Mouse (Mus musculus) midbrain, embryonic 14.5 days (tissue): ENCODE data around the gene Pla2g4f. TPM values are rescaled to one million over a fixed set of nuclear protein-coding genes. Genes with fewer than 3 reads are reported as not detected.

Experiments
- ATAC-seq: fragments of 200-750 bp; cut with Nextera tagmentation; 2 replicates; pipeline ENCODE4 v1.8.0; 2017; ENCODE audit warnings: moderate number of reproducible peaks, moderate library complexity; ENCODE audit not compliant: low FRiP score, low TSS enrichment
- DNase-seq: peaks from one replicate; pipeline ENCODE4 v3.0.0-alpha.2; 2015
- H3K27ac ChIP-seq: fragments of 300-500 bp; sonication (generic); replicated peaks from 2 replicates; pipeline ENCODE4 v1.5.1; 2014; ENCODE audit warnings: mild to moderate bottlenecking, low read depth, low read length, moderate library complexity
- H3K27me3 ChIP-seq: fragments of 300-500 bp; sonication (generic); 2 replicates; pipeline ENCODE4 v1.6.1; 2014; ENCODE audit warnings: low read length, control low read depth, mixed read lengths; ENCODE audit not compliant: control insufficient read depth, insufficient read depth
- H3K36me3 ChIP-seq: fragments of 300-500 bp; sonication (generic); 2 replicates; pipeline ENCODE4 v1.6.1; 2014; ENCODE audit warnings: low read length, control low read depth; ENCODE audit not compliant: control insufficient read depth, insufficient read depth
- H3K4me1 ChIP-seq: fragments of 300-500 bp; sonication (generic); 2 replicates; pipeline ENCODE4 v1.6.1; 2014; ENCODE audit warnings: mild to moderate bottlenecking, antibody characterized with exemption, low read length, control low read depth; ENCODE audit not compliant: control insufficient read depth, insufficient read depth
- H3K4me2 ChIP-seq: fragments of 300-500 bp; sonication (generic); 2 replicates; pipeline ENCODE4 v1.6.1; 2014; ENCODE audit warnings: mild to moderate bottlenecking, low read length, moderate library complexity
- H3K4me3 ChIP-seq: fragments of 300-500 bp; sonication (generic); replicated peaks from 2 replicates; pipeline ENCODE4 v1.5.1; 2014; ENCODE audit warnings: low read depth, low read length
- H3K9ac ChIP-seq: fragments of 300-500 bp; sonication (generic); replicated peaks from 2 replicates; pipeline ENCODE4 v1.6.1; 2014; ENCODE audit warnings: mild to moderate bottlenecking, low read length, moderate library complexity
- H3K9me3 ChIP-seq: fragments of 300-500 bp; sonication (generic); 2 replicates; pipeline ENCODE4 v1.6.1; 2016; ENCODE audit warnings: low read length, control low read depth, mixed read lengths; ENCODE audit not compliant: control insufficient read depth
- WGBS: fragments of 180-500 bp; shearing (Covaris S2); extraction: QIAGEN DNeasy Blood & Tissue Kit; methylation state at CpG from one replicate; pipeline ENCODE4 v1.1.7; 2014; 5-methylcytosine and 5-hydroxymethylcytosine counted together
- polyA plus RNA-seq: library from polyadenylated mRNA; unstranded; fragments of >200 nt; fragmentation: Nextera tagmentation; extraction: Ambion mirVana; gene quantifications from 2 replicates; pipeline ENCODE4 v1.2.1, GENCODE M21; 2014

Pla2g4f gene
- polyA plus RNA-seq, 1 experiment from 2014 or later = not detected

GRCm38 (mm10) chr2:120285639-120286038 is 28.3 kb downstream of the Pla2g4f start:
- Histone ChIP-seq H3K4me2 (no peak overlapping the region), H3K4me1 (no peaks in the 10 kb centered on the region), H3K27ac (no peak overlapping the region), H3K4me3 (no peak overlapping the region), H3K36me3 (no peaks in the 10 kb centered on the region), H3K9ac (no peak overlapping the region), H3K9me3 (no peaks in the 10 kb centered on the region), H3K27me3 (no peaks in the 10 kb centered on the region)
- DNase-seq = no peak
- no peak for ATAC-seq
- whole genome bisulfite sequencing = 85% methylated on average over 4 of the region's 4 CpGs

DNA sequence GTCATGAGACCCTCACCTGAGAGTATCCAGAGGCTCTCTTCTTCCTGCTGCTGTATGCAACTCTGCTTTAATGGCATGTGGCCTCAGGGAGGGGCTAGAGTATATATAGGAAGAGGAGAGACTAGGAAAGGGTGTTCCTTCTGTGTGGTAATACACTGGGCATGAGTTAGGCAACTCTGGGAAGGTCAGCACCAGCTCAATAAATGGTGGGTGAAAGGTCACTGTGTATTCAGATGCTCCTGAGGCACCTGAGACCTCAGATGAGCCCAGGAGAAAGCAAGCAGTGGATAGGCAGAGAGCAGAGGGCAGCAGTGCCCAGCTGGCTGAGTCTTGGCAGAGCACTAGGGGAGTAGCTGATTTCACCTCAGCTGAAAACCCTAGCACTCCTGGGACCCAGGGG is 29.3 kb downstream of the Pla2g4f start:
- H3K4me2 ChIP-seq = no peak overlapping the region
- ATAC-seq (no peak), DNase-seq (no peak)
- H3K9me3 ChIP-seq = no peaks in the 10 kb centered on the region
- no peak overlapping the region for H3K4me3 ChIP-seq
- no peaks in the 10 kb centered on the region for H3K27me3 ChIP-seq
- H3K4me1 ChIP-seq = no peaks in the 10 kb centered on the region
- no peaks in the 10 kb centered on the region for H3K36me3 ChIP-seq
- no peak overlapping the region for H3K27ac ChIP-seq
- no peak overlapping the region for H3K9ac ChIP-seq

DNA sequence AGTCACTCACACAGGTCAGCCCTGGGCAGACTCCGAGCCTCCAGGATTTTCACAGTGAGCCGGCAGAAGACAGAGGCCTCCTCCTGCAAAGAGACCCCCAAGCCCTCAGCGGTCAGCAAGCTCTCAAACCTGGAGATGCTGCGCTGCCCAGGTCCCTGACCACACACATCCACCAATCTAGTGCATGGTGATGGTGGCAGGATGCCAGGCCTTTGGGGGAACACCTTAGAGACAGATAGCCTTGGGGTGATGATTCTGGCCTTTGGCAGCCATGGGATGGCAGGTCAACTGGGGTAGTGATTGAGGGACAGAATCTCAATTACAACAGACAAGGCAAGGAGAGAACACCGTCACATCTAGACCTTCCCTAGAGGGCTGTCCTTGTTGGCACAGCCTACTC is 29.9 kb downstream of the Pla2g4f start:
- H3K27me3 ChIP-seq = no peaks in the 10 kb centered on the region
- no peak overlapping the region for H3K4me2 ChIP-seq
- no peaks in the 10 kb centered on the region for H3K9me3 ChIP-seq
- ATAC-seq (no peak), DNase-seq (no peak)
- no peak overlapping the region for H3K27ac ChIP-seq
- H3K4me1 ChIP-seq = no peaks in the 10 kb centered on the region
- H3K9ac ChIP-seq = no peak overlapping the region
- 83% methylated on average over 5 of the region's 5 CpGs for WGBS
- H3K36me3 ChIP-seq = no peaks in the 10 kb centered on the region
- H3K4me3 ChIP-seq = no peak overlapping the region

DNA sequence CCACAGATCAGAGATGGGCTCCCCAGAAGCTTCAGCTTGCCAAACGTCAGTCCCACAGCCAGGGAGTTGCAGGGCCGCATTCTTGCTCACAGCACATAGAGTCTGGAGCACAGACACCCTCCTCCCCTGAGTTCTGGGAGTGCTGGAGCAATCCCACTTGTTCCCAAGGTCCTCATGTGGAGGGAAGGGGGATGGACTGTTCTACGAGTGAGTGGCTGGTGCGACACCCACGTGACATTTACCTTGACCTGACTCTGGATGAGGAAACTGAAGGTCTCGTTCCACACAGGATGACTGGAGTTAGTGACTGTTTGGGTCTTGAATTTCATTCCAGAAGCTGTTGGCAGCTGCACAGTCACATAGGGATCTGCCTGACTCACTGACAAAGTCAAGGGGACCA is 30.4 kb downstream of the Pla2g4f start:
- no peak overlapping the region for H3K4me2 ChIP-seq
- H3K4me3 ChIP-seq = no peak overlapping the region
- no peaks in the 10 kb centered on the region for H3K27me3 ChIP-seq
- no peaks in the 10 kb centered on the region for H3K36me3 ChIP-seq
- WGBS = 63% methylated on average over 6 of the region's 6 CpGs
- DNase-seq = no peak
- H3K9ac ChIP-seq = no peak overlapping the region
- no peak overlapping the region for H3K27ac ChIP-seq
- no peak for ATAC-seq
- no peaks in the 10 kb centered on the region for H3K9me3 ChIP-seq
- H3K4me1 ChIP-seq = no peaks in the 10 kb centered on the region

GRCm38 (mm10) chr2:120281221-120281620 is 32.7 kb downstream of the Pla2g4f start:
- H3K27me3 ChIP-seq = no peaks in the 10 kb centered on the region
- H3K36me3 ChIP-seq = no peaks in the 10 kb centered on the region
- H3K4me3 ChIP-seq = no peak overlapping the region
- H3K4me1 ChIP-seq = no peaks in the 10 kb centered on the region
- no peak overlapping the region for H3K27ac ChIP-seq
- no peak for ATAC-seq
- DNase-seq = no peak
- no peak overlapping the region for H3K4me2 ChIP-seq
- no peak overlapping the region for H3K9ac ChIP-seq
- H3K9me3 ChIP-seq = no peaks in the 10 kb centered on the region
- 55% methylated on average over 3 of the region's 3 CpGs for WGBS

DNA sequence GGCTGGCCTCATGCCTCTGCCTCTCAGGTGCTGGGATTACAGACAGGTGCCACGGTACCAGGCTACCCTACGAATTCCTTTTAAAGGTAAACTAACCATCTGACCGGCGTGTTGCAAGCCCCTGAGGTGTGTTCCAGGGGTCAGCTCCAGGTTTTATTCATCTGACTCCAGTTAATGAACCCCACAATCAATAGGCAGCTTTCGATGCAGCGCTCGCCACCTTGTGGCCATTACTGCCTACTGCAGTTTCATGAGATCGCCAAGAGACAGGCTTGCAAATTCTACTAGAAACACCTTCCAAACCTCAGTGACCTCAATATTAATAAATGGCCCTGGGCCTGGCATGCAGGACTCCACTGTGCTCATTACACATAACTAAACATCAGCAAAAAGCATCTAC is 34.0 kb downstream of the Pla2g4f start:
- no peak overlapping the region for H3K4me2 ChIP-seq
- DNase-seq = peak; percentile 83
- no peak overlapping the region for H3K9ac ChIP-seq
- no peaks in the 10 kb centered on the region for H3K27me3 ChIP-seq
- 15% methylated on average over 8 of the region's 8 CpGs for WGBS
- H3K4me1 ChIP-seq = no peaks in the 10 kb centered on the region
- no peak overlapping the region for H3K4me3 ChIP-seq
- no peak for ATAC-seq
- H3K9me3 ChIP-seq = no peaks in the 10 kb centered on the region
- no peak overlapping the region for H3K27ac ChIP-seq
- H3K36me3 ChIP-seq = no peaks in the 10 kb centered on the region

- Histone ChIP-seq H3K4me2 (no peak overlapping the region), H3K9ac (no peak overlapping the region), H3K4me1 (no peaks in the 10 kb centered on the region), H3K4me3 (no peak overlapping the region), H3K27me3 (no peaks in the 10 kb centered on the region), H3K36me3 (no peaks in the 10 kb centered on the region), H3K27ac (no peak overlapping the region), H3K9me3 (no peaks in the 10 kb centered on the region)
- WGBS = 76% methylated on average over 4 of the region's 4 CpGs
- no peak for ATAC-seq
- DNase-seq = no peak
These were observed 37.0 kb downstream of the Pla2g4f start for GRCm38 (mm10) chr2:120276951-120277350.

GRCm38 (mm10) chr2:120268635-120269034 is 45.3 kb downstream of the Pla2g4f start:
- DNase-seq = peak; percentile 31
- no peak for ATAC-seq
- Histone ChIP-seq H3K4me1 (peaks cover 8% of the 10 kb centered on the region; the same call in 1 of the 2 replicates), H3K9me3 (no peaks in the 10 kb centered on the region), H3K27ac (no peak overlapping the region), H3K4me2 (no peak overlapping the region), H3K27me3 (no peaks in the 10 kb centered on the region), H3K36me3 (no peaks in the 10 kb centered on the region), H3K4me3 (no peak overlapping the region), H3K9ac (no peak overlapping the region)
- 3% methylated on average over 9 of the region's 9 CpGs for WGBS

DNA sequence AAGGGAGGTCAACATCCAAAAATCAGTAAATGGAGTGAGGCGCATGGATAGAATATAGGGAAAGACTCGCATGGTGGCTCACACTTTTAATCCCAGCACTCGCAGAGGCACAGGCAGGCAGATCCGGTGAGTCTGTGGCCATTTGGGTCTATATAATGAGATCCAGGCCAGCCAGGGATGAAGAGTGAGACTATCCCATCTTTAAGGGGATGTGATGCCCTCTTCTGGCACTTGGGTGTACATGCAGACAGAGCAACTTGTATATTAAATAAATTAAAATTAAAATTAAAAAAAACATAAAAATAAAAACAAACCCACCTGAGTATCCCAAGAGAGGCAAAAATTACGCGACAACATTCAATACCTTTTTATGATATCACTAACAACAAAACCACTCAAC is 48.4 kb downstream of the Pla2g4f start:
- H3K27ac ChIP-seq = no peak overlapping the region
- H3K9ac ChIP-seq = no peak overlapping the region
- no peaks in the 10 kb centered on the region for H3K9me3 ChIP-seq
- H3K4me2 ChIP-seq = no peak overlapping the region
- DNase-seq (peak; percentile 23), ATAC-seq (no peak)
- peaks cover 8% of the 10 kb centered on the region; the same call in 1 of the 2 replicates for H3K4me1 ChIP-seq
- 76% methylated on average over 6 of the region's 6 CpGs for WGBS
- no peak overlapping the region for H3K4me3 ChIP-seq
- no peaks in the 10 kb centered on the region for H3K27me3 ChIP-seq
- H3K36me3 ChIP-seq = no peaks in the 10 kb centered on the region
